Mouse (Mus musculus) adrenal gland, postnatal 25 days (tissue): ENCODE measurements around the gene Syce3. TPM values are rescaled to one million over a fixed set of nuclear protein-coding genes. Genes with fewer than 3 reads are reported as not detected.

Experiments used
- DNase-seq: peaks from one replicate; pipeline ENCODE4 v3.0.0; 2021; ENCODE audit warnings: mixed read lengths
- total RNA-seq: library from RNA; stranded (reverse); gene quantifications from 2 replicates; pipeline ENCODE4 v1.2.3, GENCODE M21; 2021

Gene Syce3
- total RNA-seq, 1 experiment from 2014 or later, result not detected

- DNase-seq, result no peak
These were observed 37.8 kb downstream of the Syce3 start for GRCm38 (mm10) chr15:89372536-89372935.

DNA sequence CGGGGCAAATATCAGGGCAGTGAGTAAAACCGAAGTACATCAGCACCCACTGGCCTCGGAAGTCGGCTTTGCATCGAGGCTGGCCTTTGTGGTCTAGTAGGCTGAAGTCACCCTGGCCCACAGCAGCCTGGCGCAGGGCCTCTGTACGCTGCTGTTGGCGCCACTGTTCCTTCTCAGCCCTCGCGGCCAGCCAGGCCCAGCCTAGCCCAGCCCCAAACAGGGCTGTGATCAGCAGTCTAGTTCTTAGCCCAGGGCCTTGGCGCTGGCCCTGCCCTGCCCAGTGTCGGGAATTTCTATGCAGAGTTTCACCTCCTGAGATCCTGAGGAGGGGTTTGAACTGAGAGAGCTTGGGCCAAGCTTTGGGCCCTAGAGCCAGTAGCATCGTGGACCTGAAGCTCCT lies 38.2 kb downstream of the Syce3 start:
- DNase-seq, result no peak

- no peak for DNase-seq
These were observed 45.2 kb downstream of the Syce3 start for GRCm38 (mm10) chr15:89365141-89365551.

DNA sequence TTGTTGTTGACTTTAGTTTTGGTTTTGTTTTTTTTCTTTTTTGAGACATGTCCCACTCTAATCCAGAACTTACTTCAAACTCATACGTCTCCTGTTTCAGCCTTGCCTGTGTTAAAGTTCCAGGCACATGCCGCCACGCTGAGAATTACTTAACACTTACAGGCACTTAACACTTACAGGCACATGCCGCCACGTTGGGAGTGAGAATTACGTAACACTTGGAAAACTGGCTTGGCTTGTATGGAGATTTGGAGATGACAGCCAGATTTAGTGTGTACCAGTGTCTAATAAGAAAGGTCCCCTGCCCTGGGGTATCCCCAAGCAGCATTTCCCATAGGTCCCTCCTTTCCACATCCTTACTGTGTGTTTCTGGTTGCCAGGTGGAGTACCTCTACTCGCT lies 47.3 kb downstream of the Syce3 start:
- no peak for DNase-seq

- no peak for DNase-seq
These were observed 51.5 kb downstream of the Syce3 start for GRCm38 (mm10) chr15:89358784-89359183.

- DNase-seq, result peak; percentile 73
These were observed 53.9 kb downstream of the Syce3 start for GRCm38 (mm10) chr15:89356372-89356771.

DNA sequence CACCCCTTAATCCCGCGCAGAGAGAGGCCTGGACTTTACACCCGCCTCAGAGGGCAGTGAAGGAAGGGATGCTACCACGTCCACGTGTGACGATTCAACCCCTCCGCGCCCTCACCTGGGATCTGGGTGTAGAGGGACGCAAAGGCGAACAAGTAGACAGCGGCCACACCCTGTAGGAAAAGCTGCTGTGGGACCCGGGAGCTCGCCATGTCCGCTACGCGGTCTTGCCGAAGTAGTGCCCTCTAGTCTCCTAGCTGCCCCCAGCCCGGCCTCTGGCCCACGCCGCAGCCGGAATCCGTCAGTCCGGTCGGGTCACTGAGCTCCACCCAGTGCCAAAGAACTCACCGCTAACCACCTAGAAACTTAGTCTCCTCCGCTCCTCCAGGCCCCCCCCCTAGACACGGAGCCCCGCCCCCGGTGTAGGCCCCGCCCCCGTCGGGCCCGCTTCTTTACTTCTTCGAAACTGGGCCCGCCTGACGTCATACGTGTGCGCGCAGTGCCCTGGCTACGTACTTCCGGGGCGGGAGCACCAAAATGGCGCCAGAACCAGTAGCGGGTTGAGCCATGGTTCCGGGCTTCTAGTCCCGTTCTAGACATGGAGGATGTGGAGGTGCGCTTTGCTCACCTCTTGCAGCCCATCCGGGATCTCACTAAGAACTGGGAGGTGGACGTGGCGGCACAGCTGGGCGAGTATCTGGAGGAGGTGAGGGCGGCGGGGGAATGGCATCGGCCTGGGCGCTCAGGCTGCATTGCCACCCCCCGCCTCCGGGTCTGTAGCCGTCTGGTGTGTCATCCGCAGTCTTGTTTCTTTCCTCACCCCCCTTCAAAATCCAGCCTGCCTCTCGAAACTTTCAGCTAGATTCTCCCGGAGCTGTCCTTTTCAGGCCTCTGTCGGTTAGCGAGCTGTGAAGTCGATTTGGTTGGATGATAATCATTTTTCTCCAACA lies 54.8 kb downstream of the Syce3 start, which contains the start of the genes Lmf2 and Ncaph2:
Gene Lmf2, minus strand, starts transcription at position 419 of the 947 bp plus-strand sequence.
Gene Ncaph2, plus strand, starts transcription at position 479 of the 947 bp plus-strand sequence.
- DNase-seq, result peak; percentile 97

DNA sequence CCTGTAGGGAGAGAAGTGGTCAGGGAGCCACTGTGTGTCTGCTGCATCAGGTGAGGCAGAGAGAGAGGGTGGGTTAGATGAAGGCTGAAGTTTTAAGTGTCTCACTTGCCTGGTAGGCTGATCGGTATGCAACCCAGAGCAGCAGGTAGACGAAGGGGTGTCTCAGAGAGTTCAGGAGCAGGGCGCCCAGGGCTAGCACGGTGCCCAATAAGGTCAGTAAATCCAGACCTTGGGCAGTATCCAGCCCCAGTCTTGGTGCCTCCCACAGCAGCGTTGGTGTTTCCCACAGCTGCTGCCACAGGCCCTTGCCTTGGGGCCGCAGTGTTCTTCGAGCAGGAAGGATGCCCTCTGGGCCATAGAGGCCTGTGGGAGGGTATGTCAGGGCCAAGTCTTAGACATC lies 55.8 kb downstream of the Syce3 start:
- DNase-seq, result no peak

DNA sequence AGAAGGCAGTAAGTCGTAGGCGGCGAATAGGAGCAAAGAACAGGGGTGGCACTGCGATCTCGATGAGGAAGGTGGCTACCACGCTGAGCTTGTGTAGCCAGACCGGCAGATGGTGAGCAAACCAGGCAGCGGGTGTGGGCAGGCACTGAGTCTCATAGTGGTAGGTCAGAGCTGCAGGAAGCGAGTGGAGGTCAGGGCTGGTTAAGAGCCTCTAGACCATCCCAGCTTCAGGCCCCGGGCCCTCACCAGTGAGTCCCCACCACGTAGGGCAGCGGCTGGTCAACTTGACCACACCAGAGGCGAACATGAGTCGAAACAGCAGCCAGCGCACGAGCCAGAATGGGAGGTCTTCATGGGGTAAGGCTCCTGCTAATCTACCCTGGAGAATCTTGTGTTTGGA lies 56.5 kb downstream of the Syce3 start:
- DNase-seq, result no peak

- DNase-seq, result no peak
These were observed 57.5 kb downstream of the Syce3 start for GRCm38 (mm10) chr15:89352795-89353194.

GRCm38 (mm10) chr15:89352054-89352453 lies 58.2 kb downstream of the Syce3 start:
- DNase-seq, result no peak

DNA sequence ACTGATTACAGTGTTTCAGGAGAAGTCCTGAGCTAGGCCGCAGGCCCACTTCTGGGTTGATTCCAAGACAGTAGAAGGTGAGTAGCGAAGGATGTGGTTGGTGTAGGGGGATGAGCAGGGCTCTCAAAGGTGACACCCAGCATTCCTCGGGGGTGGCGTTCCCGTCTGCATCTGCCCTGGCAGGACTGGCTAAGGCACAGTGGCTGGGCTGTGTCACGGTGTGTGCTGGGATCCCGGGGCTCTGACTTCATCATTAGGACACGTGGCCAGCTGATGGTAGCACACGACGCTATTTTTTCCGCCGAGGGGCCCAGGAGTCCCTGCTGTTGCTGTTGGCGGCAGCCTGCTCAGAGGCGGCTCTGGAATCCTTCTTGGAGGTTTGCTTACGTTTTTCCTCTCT lies 59.0 kb downstream of the Syce3 start:
- no peak for DNase-seq

DNA sequence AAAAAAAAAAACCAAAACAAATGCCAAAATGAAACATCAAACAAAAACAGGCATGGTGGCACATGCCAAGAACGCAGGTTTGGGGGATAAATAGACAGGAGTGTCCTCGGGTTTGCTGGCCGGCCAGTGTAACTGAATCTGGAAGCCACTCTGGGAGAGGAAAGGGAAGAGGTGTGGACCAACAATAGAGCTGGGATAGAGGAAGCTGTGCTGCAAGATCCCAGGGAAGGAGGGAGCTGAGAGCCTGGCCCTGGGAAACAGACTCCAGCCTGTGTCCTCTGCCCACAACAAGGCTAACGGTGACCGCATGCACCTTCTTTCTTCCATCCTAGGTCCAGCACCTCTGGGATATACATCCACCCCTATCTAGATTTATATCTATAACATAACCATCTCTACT lies 59.9 kb downstream of the Syce3 start:
- no peak for DNase-seq

DNA sequence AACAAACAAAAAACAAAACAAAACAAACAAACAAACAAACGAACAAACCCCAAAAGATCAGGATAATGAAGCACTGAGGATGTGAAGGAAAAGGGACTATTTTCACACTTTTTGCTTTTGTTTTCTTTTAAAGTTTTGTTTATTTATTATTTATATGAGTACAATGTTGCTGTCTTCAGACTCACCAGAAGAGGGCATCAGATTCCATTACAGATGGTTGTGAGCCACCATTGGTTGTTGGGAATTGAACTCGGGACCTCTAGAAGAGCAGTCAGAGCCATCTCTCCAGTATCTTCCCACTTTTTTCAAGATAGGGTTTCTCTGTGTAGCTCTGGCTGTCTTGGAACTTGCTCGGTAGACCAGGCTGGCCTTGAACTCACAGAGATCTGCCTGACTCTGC lies 67.0 kb downstream of the Syce3 start:
- no peak for DNase-seq

DNA sequence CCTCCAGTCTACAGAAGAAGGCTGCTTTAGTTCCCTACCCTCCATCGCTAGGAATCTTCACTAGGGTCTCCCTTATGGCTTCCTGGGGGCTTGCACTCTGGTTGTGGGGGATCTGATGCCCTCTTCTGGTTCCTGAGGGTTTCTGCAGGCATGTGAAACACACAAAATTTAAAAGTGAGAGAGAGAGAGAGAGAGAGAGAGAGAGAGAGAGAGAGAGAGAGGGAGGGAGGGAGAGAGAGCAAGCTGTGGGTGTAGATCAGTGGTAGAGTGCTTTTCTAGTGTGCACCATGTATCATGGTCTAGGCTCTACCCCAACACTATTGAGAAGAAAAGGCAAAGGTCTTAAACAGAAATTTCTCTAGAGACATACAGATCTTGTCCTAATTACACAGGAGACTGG lies 68.6 kb downstream of the Syce3 start:
- DNase-seq, result no peak

Other genes with a start within 250 kb of the Syce3 start
- 121 and 144 TPM in 2 replicates for gene Plxnb2, start 229.7 kb downstream of the Syce3 start, total RNA-seq
- gene Dennd6b, start 214.0 kb downstream of the Syce3 start, total RNA-seq, result 5.7 and 9.1 TPM in 2 replicates
- 43.3 and 45.8 TPM in 2 replicates for gene Ppp6r2, start 198.9 kb downstream of the Syce3 start, total RNA-seq
- gene Sbf1, start 95.2 kb downstream of the Syce3 start, total RNA-seq, result 101 and 107 TPM in 2 replicates
- not detected in 2 replicates for gene Adm2, start 87.8 kb downstream of the Syce3 start, total RNA-seq
- gene Miox, start 76.1 kb downstream of the Syce3 start, total RNA-seq, result not detected in 2 replicates
- gene Lmf2, start 54.8 kb downstream of the Syce3 start, total RNA-seq, result 40.6 and 41.6 TPM in 2 replicates
- gene Ncaph2, start 54.8 kb downstream of the Syce3 start, total RNA-seq, result 67.8 and 88.4 TPM in 2 replicates
- 26.0 and 35.6 TPM in 2 replicates for gene Sco2, start 36.7 kb downstream of the Syce3 start, total RNA-seq
- gene Tymp, start 33.5 kb downstream of the Syce3 start, total RNA-seq, result 0.67 and 0.76 TPM in 2 replicates
- gene Odf3b, start 31.2 kb downstream of the Syce3 start, total RNA-seq, result 0.91 TPM in 1 of 2 replicates, not detected in the other
- gene Klhdc7b, start 25.6 kb downstream of the Syce3 start, total RNA-seq, result not detected in 2 replicates
- 101 and 132 TPM in 2 replicates for gene Cpt1b, start 15.4 kb upstream of the Syce3 start, total RNA-seq
- gene C730034F03Rik, start 19.1 kb upstream of the Syce3 start, total RNA-seq, result 1.5 and 2.0 TPM in 2 replicates
- 10.4 TPM in 1 of 2 replicates, not detected in the other for gene Gm44502, start 19.2 kb upstream of the Syce3 start, total RNA-seq
- 72.8 and 73.9 TPM in 2 replicates for gene Chkb, start 19.4 kb upstream of the Syce3 start, total RNA-seq
- 6.2 and 10.1 TPM in 2 replicates for gene Mapk8ip2, start 43.4 kb upstream of the Syce3 start, total RNA-seq
- 21.8 and 22.2 TPM in 2 replicates for gene Arsa, start 66.9 kb upstream of the Syce3 start, total RNA-seq
- gene Shank3, start 89.1 kb upstream of the Syce3 start, total RNA-seq, result 34.3 and 52.2 TPM in 2 replicates
- 0.46 TPM in 1 of 2 replicates, not detected in the other for gene Acr, start 157.8 kb upstream of the Syce3 start, total RNA-seq
- 13.2 and 16.2 TPM in 2 replicates for gene Rabl2, start 181.4 kb upstream of the Syce3 start, total RNA-seq